Mouse (Mus musculus): ENCODE measurements around the gene Arhgef3.

GRCm38 (mm10) chr14:27262349-27262748, 147.7 kb downstream of the Arhgef3 start:
- TF ChIP-seq CTCF (IDR thresholded peaks at IDR 0.05; ENCODE audit: low read depth) = no peak
- no peak for TF ChIP-seq EP300 (IDR thresholded peaks at IDR 0.05; ENCODE audit: low read depth)
